Mouse (Mus musculus): ENCODE data around the gene Trex1. TPM values are rescaled to one million over a fixed set of nuclear protein-coding genes. Genes with fewer than 3 reads are reported as not detected.
A peak's percentile ranks its signal among the peaks of the same experiment; 100 is the strongest.

The Trex1 gene
- 10 to 100 TPM; 42.7 to 50.3 (median 49.9) TPM for polyA plus RNA-seq (2017; shearing (Covaris generic))

- peak; percentile 55 for ATAC-seq
Observed at GRCm38 (mm10) chr9:109059136-109059903, at the start of gene Trex1. Trex1 (minus strand) TSS chr9:109059734.

GRCm38 (mm10) chr9:109107341-109107740, 47.8 kb upstream of the Trex1 start:
- ATAC-seq = no peak

- ATAC-seq = no peak
Observed at GRCm38 (mm10) chr9:109105648-109106047, 46.1 kb upstream of the Trex1 start.

GRCm38 (mm10) chr9:109105011-109105410, 45.5 kb upstream of the Trex1 start:
- no peak for ATAC-seq

- ATAC-seq = no peak
Observed at GRCm38 (mm10) chr9:109104083-109104482, 44.5 kb upstream of the Trex1 start.

- no peak for ATAC-seq
Observed at GRCm38 (mm10) chr9:109103250-109103649, 43.7 kb upstream of the Trex1 start.

GRCm38 (mm10) chr9:109102541-109102940, 43.0 kb upstream of the Trex1 start:
- ATAC-seq = no peak

- ATAC-seq = no peak
Observed at GRCm38 (mm10) chr9:109101933-109102445, 42.5 kb upstream of the Trex1 start.

- ATAC-seq = no peak
Observed at GRCm38 (mm10) chr9:109100307-109100928, 40.9 kb upstream of the Trex1 start.

- ATAC-seq = no peak
Observed at GRCm38 (mm10) chr9:109098969-109099368, 39.4 kb upstream of the Trex1 start.

GRCm38 (mm10) chr9:109098366-109098765, 38.8 kb upstream of the Trex1 start:
- ATAC-seq = no peak

- no peak for ATAC-seq
Observed at GRCm38 (mm10) chr9:109097831-109098230, 38.3 kb upstream of the Trex1 start.

GRCm38 (mm10) chr9:109097291-109097690, 37.8 kb upstream of the Trex1 start:
- no peak for ATAC-seq

- ATAC-seq = no peak
Observed at GRCm38 (mm10) chr9:109096856-109097255, 37.3 kb upstream of the Trex1 start.

GRCm38 (mm10) chr9:109096251-109096661, 36.7 kb upstream of the Trex1 start:
- ATAC-seq = no peak

- peak; percentile 63 for ATAC-seq
Observed at GRCm38 (mm10) chr9:109095137-109095982, 35.8 kb upstream of the Trex1 start, which contains the start of gene Plxnb1. Plxnb1 (plus strand) TSS chr9:109095389.

GRCm38 (mm10) chr9:109094553-109095136, 35.1 kb upstream of the Trex1 start:
- ATAC-seq = peak; percentile 32

- ATAC-seq = no peak
Observed at GRCm38 (mm10) chr9:109093786-109094552, 34.4 kb upstream of the Trex1 start.

GRCm38 (mm10) chr9:109092799-109093198, 33.3 kb upstream of the Trex1 start:
- no peak for ATAC-seq

- ATAC-seq = no peak
Observed at GRCm38 (mm10) chr9:109091802-109092201, 32.3 kb upstream of the Trex1 start.

GRCm38 (mm10) chr9:109090446-109090845, 30.9 kb upstream of the Trex1 start:
- no peak for ATAC-seq

GRCm38 (mm10) chr9:109087987-109088386, 28.5 kb upstream of the Trex1 start:
- no peak for ATAC-seq
